Mouse (Mus musculus): ENCODE measurements around the gene Esf1.
"Not testable (repeated sequence)": the region's sequence is repeated elsewhere in the genome, so short reads cannot be mapped to it uniquely, and the experiment has no call there.

Esf1 gene

GRCm38 (mm10) chr2:140170127-140170802, at the start of gene Esf1, which contains the start of gene Ndufaf5:
Esf1 (minus strand) TSS chr2:140170564.
Ndufaf5 (plus strand) TSS chr2:140170649.
- DNase-seq (ENCODE audit: low spot score in 2 of 2), result peak; percentile 89 to 92

GRCm38 (mm10) chr2:140215965-140216364, 45.6 kb upstream of the Esf1 start:
- DNase-seq (ENCODE audit: low spot score in 2 of 2), result no peak

GRCm38 (mm10) chr2:140215415-140215814, 45.1 kb upstream of the Esf1 start:
- no peak for DNase-seq (ENCODE audit: low spot score in 2 of 2)

GRCm38 (mm10) chr2:140214519-140215027, 44.2 kb upstream of the Esf1 start:
- no peak for DNase-seq (ENCODE audit: low spot score in 2 of 2)

- no peak for DNase-seq (ENCODE audit: low spot score in 2 of 2)
Measured at GRCm38 (mm10) chr2:140203756-140204155, 33.4 kb upstream of the Esf1 start.

GRCm38 (mm10) chr2:140202573-140202972, 32.2 kb upstream of the Esf1 start:
- DNase-seq (ENCODE audit: low spot score in 2 of 2), result no peak

GRCm38 (mm10) chr2:140200713-140201112, 30.3 kb upstream of the Esf1 start:
- no peak for DNase-seq (ENCODE audit: low spot score in 2 of 2)

GRCm38 (mm10) chr2:140185685-140186210, 15.4 kb upstream of the Esf1 start:
- DNase-seq (ENCODE audit: low spot score in 2 of 2), result not testable (repeated sequence)

GRCm38 (mm10) chr2:140170803-140171553, 614 bp upstream of the Esf1 start:
- DNase-seq (ENCODE audit: low spot score in 2 of 2), result no peak

GRCm38 (mm10) chr2:140169057-140169456, 1.3 kb downstream of the Esf1 start:
- DNase-seq (ENCODE audit: low spot score in 2 of 2), result no peak

GRCm38 (mm10) chr2:140163351-140163854, 7.0 kb downstream of the Esf1 start:
- no peak for DNase-seq (ENCODE audit: low spot score in 2 of 2)

GRCm38 (mm10) chr2:140159186-140159730, 11.1 kb downstream of the Esf1 start:
- DNase-seq (ENCODE audit: low spot score in 2 of 2), result peak in 1 of 2 experiments; percentile 26

- DNase-seq (ENCODE audit: low spot score in 2 of 2), result not testable (repeated sequence)
Measured at GRCm38 (mm10) chr2:140151743-140152142, 18.6 kb downstream of the Esf1 start, which contains the start of gene Gm17374. Gm17374 (plus strand) TSS chr2:140152043.

- no peak for DNase-seq (ENCODE audit: low spot score in 2 of 2)
Measured at GRCm38 (mm10) chr2:140125516-140125915, 44.8 kb downstream of the Esf1 start.

- no peak for DNase-seq (ENCODE audit: low spot score in 2 of 2)
Measured at GRCm38 (mm10) chr2:140113851-140114250, 56.5 kb downstream of the Esf1 start.

GRCm38 (mm10) chr2:140108945-140109344, 61.4 kb downstream of the Esf1 start:
- no peak for DNase-seq (ENCODE audit: low spot score in 2 of 2)

- no peak for DNase-seq (ENCODE audit: low spot score in 2 of 2)
Measured at GRCm38 (mm10) chr2:140107641-140108040, 62.7 kb downstream of the Esf1 start.

- no peak for DNase-seq (ENCODE audit: low spot score in 2 of 2)
Measured at GRCm38 (mm10) chr2:140104951-140105350, 65.4 kb downstream of the Esf1 start.

GRCm38 (mm10) chr2:140100551-140101474, 69.6 kb downstream of the Esf1 start:
- no peak for DNase-seq (ENCODE audit: low spot score in 2 of 2)

- no peak for DNase-seq (ENCODE audit: low spot score in 2 of 2)
Measured at GRCm38 (mm10) chr2:140099971-140100370, 70.4 kb downstream of the Esf1 start.

- no peak for DNase-seq (ENCODE audit: low spot score in 2 of 2)
Measured at GRCm38 (mm10) chr2:140097131-140097591, 73.2 kb downstream of the Esf1 start.
